Mouse (Mus musculus): Measurements from ENCODE around the gene Gipr.

DNA sequence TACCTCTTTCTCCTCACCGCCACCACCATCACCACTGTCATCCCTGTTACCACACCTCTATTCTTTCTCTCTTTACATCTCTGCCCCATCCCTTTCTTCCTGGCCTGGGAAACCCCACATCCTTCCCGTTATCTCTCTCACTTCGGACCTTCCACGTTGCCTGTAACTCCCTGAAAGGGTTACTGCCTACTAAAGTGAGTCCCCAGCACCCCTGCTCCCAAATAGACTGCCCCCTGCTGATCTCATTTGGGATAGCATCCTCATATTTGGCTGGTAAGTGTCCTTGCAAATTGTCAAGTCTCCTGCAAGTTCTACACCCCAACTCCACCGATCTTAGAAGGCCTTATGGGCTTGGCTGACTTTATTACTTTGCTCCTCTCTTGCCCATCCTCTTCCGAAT lies 30.7 kb upstream of the Gipr start:
- TF ChIP-seq CTCF (IDR thresholded peaks at IDR 0.05; ENCODE audit: low read depth): peak; percentile 69
- TF ChIP-seq EP300 (IDR thresholded peaks at IDR 0.05; ENCODE audit: low read depth): no peak

Measured in liver, embryonic 14.5 days (tissue).